ENCODE assay signal across 7 mouse cellular contexts in genomic region chr7:101310327-101311028, GRCm38 (mm10). TPM values are rescaled to one million over a fixed set of nuclear protein-coding genes. Genes with fewer than 3 reads are reported as not detected.
DNase-seq lines count a peak whose midpoint lies in the region; ATAC-seq lines count a peak whose summit lies in the region.

No protein-coding gene starts in this region.

- H3K4me1 ChIP-seq in embryonic facial prominence, embryonic 11.5 days (ENCODE audit: control insufficient read depth, insufficient read depth, low read length), result no peaks in the 10 kb centered on the region
- peaks cover 6% of the 10 kb centered on the region for H3K4me1 ChIP-seq in limb, embryonic 10.5 days
- H3K4me1 ChIP-seq in midbrain, embryonic 13.5 days (replicated peaks), result peaks cover 3% of the 10 kb centered on the region; the same call in 1 of the 2 replicates

- H3K4me2 ChIP-seq in embryonic facial prominence, embryonic 11.5 days (ENCODE audit: low read depth, low read length), result peak overlapping the region; percentile 37
- H3K4me2 ChIP-seq in midbrain, embryonic 13.5 days (replicated peaks), result peak overlapping the region; percentile 57

- H3K27ac ChIP-seq in embryonic facial prominence, embryonic 11.5 days (replicated peaks; ENCODE audit: low read depth, low read length), result peak overlapping the region; percentile 65
- peak overlapping the region; percentile 91 for H3K27ac ChIP-seq in limb, embryonic 10.5 days
- H3K27ac ChIP-seq in midbrain, embryonic 13.5 days, result peak overlapping the region; percentile 87

- H3K9ac ChIP-seq in embryonic facial prominence, embryonic 11.5 days (replicated peaks; ENCODE audit: low read length), result peak overlapping the region; percentile 58
- H3K9ac ChIP-seq in midbrain, embryonic 13.5 days (replicated peaks), result peak overlapping the region; percentile 70

- peak; percentile 95 for ATAC-seq in embryonic facial prominence, embryonic 11.5 days (replicated peaks; ENCODE audit: insufficient number of reproducible peaks, low FRiP score, low TSS enrichment, low read depth)
- ATAC-seq in granulocyte monocyte progenitor cell, adult 5-6 weeks (replicated peaks; ENCODE audit: poor library complexity, severe bottlenecking), result peak; percentile 89
- peak; percentile 98 for ATAC-seq in midbrain, embryonic 13.5 days

- H3K4me3 ChIP-seq in embryonic facial prominence, embryonic 11.5 days (ENCODE audit: low read depth, low read length), result peak overlapping the region; percentile 44
- peak overlapping the region; percentile 64 for H3K4me3 ChIP-seq in limb, embryonic 10.5 days
- peak overlapping the region; percentile 65 for H3K4me3 ChIP-seq in midbrain, embryonic 13.5 days (replicated peaks)

- no peaks in the 10 kb centered on the region for H3K27me3 ChIP-seq in embryonic facial prominence, embryonic 11.5 days (ENCODE audit: control insufficient read depth, insufficient read depth, low read length)
- H3K27me3 ChIP-seq in limb, embryonic 10.5 days (ENCODE audit: low read depth, poor library complexity, severe bottlenecking), result no peaks in the 10 kb centered on the region
- 0 out of 2 replicates have a peak, but pooled peaks cover 10% of the 10 kb centered on the region for H3K27me3 ChIP-seq in midbrain, embryonic 13.5 days

- no peaks in the 10 kb centered on the region for H3K9me3 ChIP-seq in embryonic facial prominence, embryonic 11.5 days (replicated peaks; ENCODE audit: control insufficient read depth, low read length)
- H3K9me3 ChIP-seq in limb, embryonic 10.5 days (replicated peaks), result no peaks in the 10 kb centered on the region
- no peaks in the 10 kb centered on the region for H3K9me3 ChIP-seq in midbrain, embryonic 13.5 days

- under 1% methylated on average over 43 of the region's 43 CpGs for WGBS in embryonic facial prominence, embryonic 11.5 days
- under 1% methylated on average over 43 of the region's 43 CpGs for WGBS in limb, embryonic 10.5 days
- under 1% methylated on average over 43 of the region's 43 CpGs for WGBS in midbrain, embryonic 13.5 days

- peak; percentile 98 for DNase-seq in adrenal gland, postnatal 14 days
- DNase-seq in embryonic facial prominence, embryonic 11.5 days (ENCODE audit: low spot score), result peak; percentile 99
- DNase-seq in kidney, adult 11 months, result peak; percentile 99
- peak; percentile 96 for DNase-seq in limb, embryonic 10.5 days (ENCODE audit: low spot score)
- peak; percentile 94 for DNase-seq in spleen, adult 12 weeks (ENCODE audit: low spot score)

- no peaks in the 10 kb centered on the region for H3K36me3 ChIP-seq in embryonic facial prominence, embryonic 11.5 days (replicated peaks; ENCODE audit: control insufficient read depth, insufficient read depth, low read depth, low read length)
- no peaks in the 10 kb centered on the region for H3K36me3 ChIP-seq in limb, embryonic 10.5 days
- H3K36me3 ChIP-seq in midbrain, embryonic 13.5 days, result no peaks in the 10 kb centered on the region

RNA-seq across cellular contexts. Expression of gene Stard10, which starts 6.4 kb away (rescaled TPM):
- 20.2 and 77.9 TPM in 2 replicates for total RNA-seq in adrenal gland, postnatal 14 days (2021)
- polyA plus RNA-seq in embryonic facial prominence, embryonic 11.5 days (2014; fragmentation: Nextera tagmentation; extraction: Ambion mirVana), result 13.5 and 15.6 TPM in 2 replicates
- total RNA-seq in granulocyte monocyte progenitor cell, adult 5-6 weeks (2014; fragmentation: Nextera tagmentation), result 18.5 and 36.0 TPM in 2 replicates
- total RNA-seq in granulocyte monocyte progenitor cell, adult 5-6 weeks (2017), result 11.8 and 30.5 TPM in 2 replicates
- 10.1 and 11.7 TPM in 2 replicates for polyA plus RNA-seq in limb, embryonic 10.5 days (2016; fragmentation: Nextera tagmentation; extraction: Ambion mirVana)
- 4.4 and 6.8 TPM in 2 replicates for polyA plus RNA-seq in midbrain, embryonic 13.5 days (2015; fragmentation: Nextera tagmentation; extraction: Ambion mirVana)

RNA-seq across cellular contexts. Expression of gene Atg16l2, which starts 8.4 kb away (rescaled TPM):
- 16.6 and 21.5 TPM in 2 replicates for total RNA-seq in adrenal gland, postnatal 14 days (2021)
- 7.2 and 7.3 TPM in 2 replicates for polyA plus RNA-seq in embryonic facial prominence, embryonic 11.5 days (2014; fragmentation: Nextera tagmentation; extraction: Ambion mirVana)
- total RNA-seq in granulocyte monocyte progenitor cell, adult 5-6 weeks (2014; fragmentation: Nextera tagmentation), result 26.8 and 43.6 TPM in 2 replicates
- total RNA-seq in granulocyte monocyte progenitor cell, adult 5-6 weeks (2017), result 6.6 and 12.2 TPM in 2 replicates
- polyA plus RNA-seq in limb, embryonic 10.5 days (2016; fragmentation: Nextera tagmentation; extraction: Ambion mirVana), result 19.6 and 23.0 TPM in 2 replicates
- polyA plus RNA-seq in midbrain, embryonic 13.5 days (2015; fragmentation: Nextera tagmentation; extraction: Ambion mirVana), result 16.8 and 20.8 TPM in 2 replicates

RNA-seq across cellular contexts. Expression of gene Arap1, which starts 37.4 kb away (rescaled TPM):
- 39.7 and 55.7 TPM in 2 replicates for total RNA-seq in adrenal gland, postnatal 14 days (2021)
- 13.5 and 14.1 TPM in 2 replicates for polyA plus RNA-seq in embryonic facial prominence, embryonic 11.5 days (2014; fragmentation: Nextera tagmentation; extraction: Ambion mirVana)
- 59.2 and 81.5 TPM in 2 replicates for total RNA-seq in granulocyte monocyte progenitor cell, adult 5-6 weeks (2014; fragmentation: Nextera tagmentation)
- 27.4 and 64.6 TPM in 2 replicates for total RNA-seq in granulocyte monocyte progenitor cell, adult 5-6 weeks (2017)
- 13.1 and 20.5 TPM in 2 replicates for polyA plus RNA-seq in limb, embryonic 10.5 days (2016; fragmentation: Nextera tagmentation; extraction: Ambion mirVana)
- 6.2 and 7.8 TPM in 2 replicates for polyA plus RNA-seq in midbrain, embryonic 13.5 days (2015; fragmentation: Nextera tagmentation; extraction: Ambion mirVana)

Comparison
In these comparisons a context has a peak if more than half of its experiments do, and no peak if none do; other contexts are left out.
1. Peak in every context shown above with its lines: DNase-seq, ATAC-seq, H3K4me3 ChIP-seq and H3K27ac ChIP-seq.